Mouse (Mus musculus) stomach, adult 2 months (tissue): ENCODE results near the gene Olfr1276. TPM values are rescaled to one million over a fixed set of nuclear protein-coding genes. Genes with fewer than 3 reads are reported as not detected.

Experiments
- polyA plus RNA-seq: library from polyadenylated mRNA; depleted of rRNA; stranded (reverse); fragments of >200 nt; gene quantifications from 2 replicates; pipeline ENCODE4 v1.2.3, GENCODE M21; 2012; rRNA removed

The Olfr1276 gene
- polyA plus RNA-seq = not detected in 2 replicates

GRCm38 (mm10) chr2:111254216-111254615 lies at the start of gene Olfr1276:
TSS of gene Olfr1276 (plus strand) at chr2:111254516.

GRCm38 (mm10) chr2:111229502-111229901 lies 24.8 kb upstream of the Olfr1276 start, which contains the start of gene 4930430A15Rik:
TSS of gene 4930430A15Rik (minus strand) at chr2:111229602.

GRCm38 (mm10) chr2:111235186-111235585 lies 19.1 kb upstream of the Olfr1276 start, which contains the start of gene Olfr1275:
TSS of gene Olfr1275 (minus strand) at chr2:111235286.

GRCm38 (mm10) chr2:111274006-111274405 lies 19.7 kb downstream of the Olfr1276 start, which contains the start of gene Olfr1277:
TSS of gene Olfr1277 (minus strand) at chr2:111274106.

GRCm38 (mm10) chr2:111289836-111290235 lies 35.5 kb downstream of the Olfr1276 start, which contains the start of gene Olfr1278:
TSS of gene Olfr1278 (plus strand) at chr2:111290136.

GRCm38 (mm10) chr2:111300374-111300773 lies 46.1 kb downstream of the Olfr1276 start, which contains the start of gene Olfr1279:
TSS of gene Olfr1279 (plus strand) at chr2:111300635.

Other genes with a start within 250 kb of the Olfr1276 start
- not detected in 2 replicates for gene Gm13941, start 148.5 kb upstream of the Olfr1276 start, polyA plus RNA-seq
- gene Gm15130, start 101.6 kb upstream of the Olfr1276 start, polyA plus RNA-seq = not detected in 2 replicates
- not detected in 2 replicates for gene 4930430A15Rik, start 24.9 kb upstream of the Olfr1276 start, polyA plus RNA-seq
- gene Olfr1275, start 19.2 kb upstream of the Olfr1276 start, polyA plus RNA-seq = not detected in 2 replicates
- not detected in 2 replicates for gene Olfr1277, start 19.6 kb downstream of the Olfr1276 start, polyA plus RNA-seq
- not detected in 2 replicates for gene Olfr1278, start 35.6 kb downstream of the Olfr1276 start, polyA plus RNA-seq
- gene Olfr1279, start 46.1 kb downstream of the Olfr1276 start, polyA plus RNA-seq = not detected in 2 replicates
- gene Olfr1280, start 59.5 kb downstream of the Olfr1276 start, polyA plus RNA-seq = not detected in 2 replicates
- not detected in 2 replicates for gene Olfr1281, start 72.0 kb downstream of the Olfr1276 start, polyA plus RNA-seq
- not detected in 2 replicates for gene Olfr1282, start 81.6 kb downstream of the Olfr1276 start, polyA plus RNA-seq
- not detected in 2 replicates for gene Olfr1283, start 112.3 kb downstream of the Olfr1276 start, polyA plus RNA-seq
- not detected in 2 replicates for gene Olfr1284, start 121.0 kb downstream of the Olfr1276 start, polyA plus RNA-seq
- not detected in 2 replicates for gene Olfr1286, start 168.6 kb downstream of the Olfr1276 start, polyA plus RNA-seq
- gene Olfr1287, start 194.6 kb downstream of the Olfr1276 start, polyA plus RNA-seq = not detected in 2 replicates
- gene Olfr1288, start 219.6 kb downstream of the Olfr1276 start, polyA plus RNA-seq = not detected in 2 replicates
- gene Olfr1289, start 226.3 kb downstream of the Olfr1276 start, polyA plus RNA-seq = not detected in 2 replicates
- not detected in 2 replicates for gene Olfr1290, start 239.3 kb downstream of the Olfr1276 start, polyA plus RNA-seq
- not detected in 2 replicates for gene Olfr1291-ps1, start 242.7 kb downstream of the Olfr1276 start, polyA plus RNA-seq